Mouse (Mus musculus) limb, embryonic 10.5 days (tissue): ENCODE results near the gene Ttyh2. TPM values are rescaled to one million over a fixed set of nuclear protein-coding genes. Genes with fewer than 3 reads are reported as not detected.

Experiments used
- DNase-seq: peaks from one replicate; pipeline ENCODE4 v3.0.0-alpha.2; 2017; ENCODE audit warnings: low spot score
- H3K27ac ChIP-seq: fragments of 300-500 bp; sonication (generic); 2 replicates; pipeline ENCODE4 v1.5.1; 2016; ENCODE audit warnings: mild to moderate bottlenecking
- H3K27me3 ChIP-seq: fragments of 300-500 bp; sonication (generic); 2 replicates; pipeline ENCODE4 v1.6.1; 2016; ENCODE audit warnings: low read depth, mild to moderate bottlenecking; ENCODE audit not compliant: poor library complexity, severe bottlenecking
- H3K36me3 ChIP-seq: fragments of 300-500 bp; sonication (generic); 2 replicates; pipeline ENCODE4 v1.6.1; 2016; ENCODE audit warnings: mild to moderate bottlenecking, moderate library complexity
- H3K4me1 ChIP-seq: fragments of 300-500 bp; sonication (generic); 2 replicates; pipeline ENCODE4 v1.6.1; 2016
- H3K4me3 ChIP-seq: fragments of 300-500 bp; sonication (generic); 2 replicates; pipeline ENCODE4 v1.5.1; 2016; ENCODE audit warnings: mild to moderate bottlenecking, moderate library complexity
- H3K9me3 ChIP-seq: fragments of 300-500 bp; sonication (generic); replicated peaks from 2 replicates; pipeline ENCODE4 v1.6.1; 2016; ENCODE audit warnings: mild to moderate bottlenecking
- WGBS: fragments of 180-500 bp; shearing (Covaris S2); methylation state at CpG from one replicate; pipeline ENCODE4 v1.1.7; 2016; 5-methylcytosine and 5-hydroxymethylcytosine counted together
- polyA plus RNA-seq: library from polyadenylated mRNA; unstranded; fragments of >200 nt; fragmentation: Nextera tagmentation; extraction: Ambion mirVana; gene quantifications from 2 replicates; pipeline ENCODE4 v1.2.1, GENCODE M21; 2016

The Ttyh2 gene
- polyA plus RNA-seq, 1 experiment from 2014 or later = 9.2 TPM

GRCm38 (mm10) chr11:114704071-114704913 lies 29.1 kb downstream of the Ttyh2 start:
- 72% methylated on average over 22 of the region's 22 CpGs for WGBS
- Histone ChIP-seq H3K4me3 (no peak overlapping the region), H3K36me3 (peaks cover 11% of the 10 kb centered on the region), H3K27ac (0 out of 2 replicates have a peak overlapping the region, but pooled peaks have one; percentile 36), H3K27me3 (no peaks in the 10 kb centered on the region), H3K4me1 (0 out of 2 replicates have a peak, but pooled peaks cover 6% of the 10 kb centered on the region), H3K9me3 (no peaks in the 10 kb centered on the region)
- DNase-seq = no peak

DNA sequence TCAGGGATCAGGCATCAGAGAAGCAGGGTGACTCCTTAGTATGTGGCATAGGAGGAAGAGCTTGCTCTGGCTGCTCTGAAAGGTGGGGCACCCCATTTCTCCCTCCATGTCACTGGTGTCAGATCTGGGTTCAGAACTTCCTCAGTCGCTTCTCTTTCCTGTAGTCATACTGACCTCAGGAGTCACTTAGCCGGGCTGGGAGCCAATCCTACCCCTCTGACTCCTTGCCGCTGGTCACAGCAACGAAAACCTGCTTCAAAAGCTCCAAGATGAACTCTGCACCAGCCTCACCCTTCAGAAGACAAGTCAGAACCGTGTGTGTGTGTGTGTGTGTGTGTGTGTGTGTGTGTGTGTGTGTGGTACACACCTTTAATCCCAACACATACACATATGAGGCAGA lies 31.1 kb downstream of the Ttyh2 start:
- DNase-seq = no peak
- Histone ChIP-seq H3K4me3 (no peak overlapping the region), H3K36me3 (peaks cover 11% of the 10 kb centered on the region), H3K9me3 (no peaks in the 10 kb centered on the region), H3K27ac (no peak overlapping the region), H3K27me3 (no peaks in the 10 kb centered on the region), H3K4me1 (peaks cover 9% of the 10 kb centered on the region; the same call in 1 of the 2 replicates)
- 91% methylated on average over 5 of the region's 5 CpGs for WGBS

- Histone ChIP-seq H3K27me3 (no peaks in the 10 kb centered on the region), H3K36me3 (peaks cover 11% of the 10 kb centered on the region), H3K9me3 (no peaks in the 10 kb centered on the region), H3K4me1 (peaks cover 13% of the 10 kb centered on the region; the same call in 1 of the 2 replicates), H3K27ac (no peak overlapping the region), H3K4me3 (no peak overlapping the region)
- no peak for DNase-seq
- WGBS = 88% methylated on average over 3 of the region's 3 CpGs
Observed at GRCm38 (mm10) chr11:114711393-114711792, 36.2 kb downstream of the Ttyh2 start.

DNA sequence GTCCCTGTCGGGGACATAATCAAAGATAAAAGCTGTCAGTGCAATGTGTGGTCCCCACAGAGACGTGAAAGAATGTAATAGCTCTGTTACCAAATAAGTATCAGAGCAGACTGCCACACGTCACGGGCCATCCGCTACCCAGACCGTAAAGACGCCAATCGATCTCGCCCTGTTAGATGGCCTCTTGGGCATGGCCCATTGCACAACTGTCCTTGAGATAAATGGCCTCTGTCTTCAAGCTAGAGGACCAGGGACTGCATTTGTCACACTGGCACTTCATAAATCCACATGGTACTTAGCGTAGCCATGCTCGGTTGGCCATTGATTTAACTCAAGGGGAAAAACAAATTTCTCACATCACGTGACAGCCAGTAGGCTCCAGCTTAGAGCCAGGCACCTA lies 36.6 kb downstream of the Ttyh2 start:
- Histone ChIP-seq H3K27ac (no peak overlapping the region), H3K4me1 (peaks cover 13% of the 10 kb centered on the region; the same call in 1 of the 2 replicates), H3K36me3 (peaks cover 11% of the 10 kb centered on the region), H3K4me3 (no peak overlapping the region), H3K9me3 (no peaks in the 10 kb centered on the region), H3K27me3 (no peaks in the 10 kb centered on the region)
- DNase-seq = no peak
- WGBS = 71% methylated on average over 12 of the region's 12 CpGs

- 92% methylated on average over 6 of the region's 6 CpGs for WGBS
- H3K27ac ChIP-seq = no peak overlapping the region
Observed at GRCm38 (mm10) chr11:114714526-114714925, 39.3 kb downstream of the Ttyh2 start.

GRCm38 (mm10) chr11:114715531-114715930 lies 40.3 kb downstream of the Ttyh2 start:
- WGBS = 84% methylated on average over 7 of the region's 7 CpGs
- Histone ChIP-seq H3K36me3 (no peaks in the 10 kb centered on the region), H3K27ac (no peak overlapping the region), H3K27me3 (no peaks in the 10 kb centered on the region), H3K9me3 (no peaks in the 10 kb centered on the region), H3K4me3 (no peak overlapping the region), H3K4me1 (peaks cover 13% of the 10 kb centered on the region; the same call in 1 of the 2 replicates)
- no peak for DNase-seq

More at GRCm38 (mm10) chr11:114714526-114714925, 39.3 kb downstream of the Ttyh2 start:
- DNase-seq = no peak
- no peaks in the 10 kb centered on the region for H3K27me3 ChIP-seq
- H3K4me1 ChIP-seq = peaks cover 13% of the 10 kb centered on the region; the same call in 1 of the 2 replicates
- no peaks in the 10 kb centered on the region for H3K9me3 ChIP-seq
- H3K4me3 ChIP-seq = no peak overlapping the region
- H3K36me3 ChIP-seq = no peaks in the 10 kb centered on the region

DNA sequence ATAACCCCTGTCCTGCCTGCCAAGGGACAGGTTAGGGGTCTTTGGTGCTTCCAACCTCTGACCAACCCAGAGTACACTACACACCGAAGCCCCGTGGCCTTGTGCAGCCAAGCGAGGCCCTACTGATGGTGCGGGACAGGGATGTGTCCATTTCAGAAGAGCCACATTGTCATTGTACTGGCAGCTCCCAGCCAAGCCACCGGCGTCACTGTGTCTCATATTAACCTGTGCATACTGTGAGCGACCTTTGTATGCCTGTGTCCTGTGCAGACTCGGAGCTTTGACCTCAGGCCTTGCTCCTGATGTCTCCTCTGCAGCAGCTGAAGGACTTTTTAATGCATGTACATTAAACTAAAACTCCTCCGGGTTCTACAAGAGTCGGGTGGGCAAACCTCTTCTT lies 45.3 kb downstream of the Ttyh2 start:
- no peak for DNase-seq
- Histone ChIP-seq H3K4me1 (peaks cover 17% of the 10 kb centered on the region), H3K27ac (no peak overlapping the region), H3K27me3 (no peaks in the 10 kb centered on the region), H3K9me3 (no peaks in the 10 kb centered on the region), H3K36me3 (no peaks in the 10 kb centered on the region), H3K4me3 (no peak overlapping the region)
- WGBS = 93% methylated on average over 10 of the region's 10 CpGs

- Histone ChIP-seq H3K9me3 (no peaks in the 10 kb centered on the region), H3K4me1 (peaks cover 25% of the 10 kb centered on the region), H3K27ac (0 out of 2 replicates have a peak overlapping the region, but pooled peaks have one; percentile 12), H3K4me3 (no peak overlapping the region), H3K27me3 (peaks cover 2% of the 10 kb centered on the region; the same call in 1 of the 2 replicates), H3K36me3 (no peaks in the 10 kb centered on the region)
- 85% methylated on average over 8 of the region's 8 CpGs for WGBS
- DNase-seq = no peak
Observed at GRCm38 (mm10) chr11:114722438-114722837, 47.2 kb downstream of the Ttyh2 start.

DNA sequence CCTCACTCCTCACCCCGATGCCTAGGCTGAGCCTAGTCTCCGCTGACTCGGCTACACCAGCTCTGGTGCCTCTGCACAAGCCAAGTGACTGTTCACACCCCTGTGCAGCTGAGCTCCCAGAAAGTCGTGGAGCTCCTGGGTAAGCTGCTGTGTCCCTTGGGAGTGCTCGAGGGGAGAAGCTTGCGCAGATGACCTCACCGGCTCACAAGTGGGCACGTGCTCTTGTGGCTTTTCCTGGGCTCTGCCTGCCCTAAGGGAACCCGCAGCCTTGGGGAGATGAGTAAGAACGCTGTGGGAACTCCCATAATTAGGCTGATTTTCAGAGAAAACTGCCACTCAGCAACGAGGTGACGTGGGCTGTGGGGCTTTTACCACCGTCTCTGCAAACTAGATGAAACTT lies 47.8 kb downstream of the Ttyh2 start:
- H3K27ac ChIP-seq = 0 out of 2 replicates have a peak overlapping the region, but pooled peaks have one; percentile 12
- no peak overlapping the region for H3K4me3 ChIP-seq
- peaks cover 31% of the 10 kb centered on the region for H3K4me1 ChIP-seq
- no peaks in the 10 kb centered on the region for H3K36me3 ChIP-seq
- no peaks in the 10 kb centered on the region for H3K9me3 ChIP-seq
- H3K27me3 ChIP-seq = peaks cover 8% of the 10 kb centered on the region
- no peak for DNase-seq
- 72% methylated on average over 13 of the region's 13 CpGs for WGBS

GRCm38 (mm10) chr11:114724787-114725590 lies 49.8 kb downstream of the Ttyh2 start:
- Histone ChIP-seq H3K4me1 (peaks cover 46% of the 10 kb centered on the region), H3K36me3 (no peaks in the 10 kb centered on the region), H3K9me3 (no peaks in the 10 kb centered on the region), H3K27me3 (peaks cover 15% of the 10 kb centered on the region), H3K4me3 (no peak overlapping the region), H3K27ac (0 out of 2 replicates have a peak overlapping the region, but pooled peaks have one; percentile 46)
- DNase-seq = no peak
- WGBS = 69% methylated on average over 11 of the region's 11 CpGs

GRCm38 (mm10) chr11:114726965-114727825 lies 52.0 kb downstream of the Ttyh2 start, which contains the start of gene Dnaic2:
Gene Dnaic2, plus strand, starts transcription at chr11:114727408.
- H3K36me3 ChIP-seq = no peaks in the 10 kb centered on the region
- H3K9me3 ChIP-seq = no peaks in the 10 kb centered on the region
- peaks cover 46% of the 10 kb centered on the region for H3K4me1 ChIP-seq
- DNase-seq = peak; percentile 76
- H3K4me3 ChIP-seq = peak within 1 kb of the TSS; percentile 46
- 14% methylated on average over 34 of the region's 34 CpGs for WGBS
- 0 out of 2 replicates have a peak within 1 kb of the TSS, but pooled peaks have one; percentile 19 for H3K27ac ChIP-seq
- peaks cover 15% of the 10 kb centered on the region for H3K27me3 ChIP-seq

DNA sequence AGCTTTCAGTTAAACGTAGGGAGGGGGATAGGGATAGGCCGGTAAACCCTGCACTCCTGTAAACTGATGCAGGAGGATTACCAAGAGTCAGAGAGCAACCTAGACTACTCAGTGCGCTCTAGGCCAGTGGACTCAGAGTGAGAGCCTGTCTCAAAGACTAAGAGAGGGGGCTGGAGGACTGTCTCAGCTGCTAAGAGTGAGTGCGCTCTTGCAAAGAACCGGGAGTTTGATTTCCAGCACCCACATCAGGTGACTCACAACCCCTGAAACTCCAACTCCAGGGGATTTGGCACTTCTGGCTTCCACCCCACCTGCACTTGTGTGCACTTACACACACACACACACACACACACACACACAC lies 52.6 kb downstream of the Ttyh2 start:
- WGBS = 33% methylated on average over 5 of the region's 5 CpGs
- peaks cover 15% of the 10 kb centered on the region for H3K27me3 ChIP-seq
- no peaks in the 10 kb centered on the region for H3K9me3 ChIP-seq
- peaks cover 46% of the 10 kb centered on the region for H3K4me1 ChIP-seq
- H3K27ac ChIP-seq = no peak overlapping the region
- DNase-seq = no peak
- no peaks in the 10 kb centered on the region for H3K36me3 ChIP-seq
- peak overlapping the region; percentile 46; the same call in 1 of the 2 replicates for H3K4me3 ChIP-seq
